Mouse (Mus musculus) midbrain, embryonic 15.5 days (tissue): ENCODE measurements around the gene Hist1h4i. TPM values are rescaled to one million over a fixed set of nuclear protein-coding genes. Genes with fewer than 3 reads are reported as not detected.
"Not testable (repeated sequence)": the region's sequence is repeated elsewhere in the genome, so short reads cannot be mapped to it uniquely, and the experiment has no call there.

Experiments used
- ATAC-seq: fragments of 200-750 bp; cut with Nextera tagmentation; replicated peaks from 2 replicates; pipeline ENCODE4 v1.8.0; 2017; ENCODE audit warnings: moderate TSS enrichment
- H3K27ac ChIP-seq: fragments of 300-500 bp; sonication (generic); 2 replicates; pipeline ENCODE4 v1.5.1; 2015; ENCODE audit warnings: mild to moderate bottlenecking, inconsistent platforms
- H3K27me3 ChIP-seq: fragments of 300-500 bp; sonication (generic); replicated peaks from 2 replicates; pipeline ENCODE4 v1.6.1; 2015; ENCODE audit warnings: inconsistent platforms
- H3K36me3 ChIP-seq: fragments of 300-500 bp; sonication (generic); replicated peaks from 2 replicates; pipeline ENCODE4 v1.6.1; 2015; ENCODE audit warnings: inconsistent platforms
- H3K4me1 ChIP-seq: fragments of 300-500 bp; sonication (generic); 2 replicates; pipeline ENCODE4 v1.6.1; 2015; ENCODE audit warnings: inconsistent platforms
- H3K4me2 ChIP-seq: fragments of 300-500 bp; sonication (generic); 2 replicates; pipeline ENCODE4 v1.6.1; 2015; ENCODE audit warnings: inconsistent platforms, mild to moderate bottlenecking, moderate library complexity
- H3K4me3 ChIP-seq: fragments of 300-500 bp; sonication (generic); 2 replicates; pipeline ENCODE4 v1.5.1; 2015; ENCODE audit warnings: mild to moderate bottlenecking, inconsistent platforms
- H3K9ac ChIP-seq: fragments of 300-500 bp; sonication (generic); 2 replicates; pipeline ENCODE4 v1.6.1; 2015; ENCODE audit warnings: mild to moderate bottlenecking, inconsistent platforms
- H3K9me3 ChIP-seq: fragments of 300-500 bp; sonication (generic); 2 replicates; pipeline ENCODE4 v1.6.1; 2016; ENCODE audit warnings: inconsistent platforms
- WGBS: fragments of 180-500 bp; shearing (Covaris S2); methylation state at CpG from one replicate; pipeline ENCODE4 v1.1.7; 2015; ENCODE audit warnings: mixed read lengths; 5-methylcytosine and 5-hydroxymethylcytosine counted together
- polyA plus RNA-seq: library from polyadenylated mRNA; unstranded; fragments of >200 nt; fragmentation: Nextera tagmentation; extraction: Ambion mirVana; gene quantifications from 2 replicates; pipeline ENCODE4 v1.2.1, GENCODE M21; 2015

Gene Hist1h4i
- polyA plus RNA-seq, 1 experiment from 2014 or later = 5.7 TPM

- no peaks in the 10 kb centered on the region for H3K9me3 ChIP-seq
- H3K4me2 ChIP-seq = peak overlapping the region; percentile 87
- peak overlapping the region; percentile 44 for H3K4me3 ChIP-seq
- ATAC-seq = peak; percentile 41
- no peaks in the 10 kb centered on the region for H3K27me3 ChIP-seq
- H3K4me1 ChIP-seq = peaks cover 33% of the 10 kb centered on the region
- H3K9ac ChIP-seq = peak overlapping the region; percentile 50
- under 1% methylated on average over 14 of the region's 14 CpGs for WGBS
- H3K36me3 ChIP-seq = no peaks in the 10 kb centered on the region
- peak overlapping the region; percentile 85 for H3K27ac ChIP-seq
Measured at GRCm38 (mm10) chr13:22043503-22044431, 2.6 kb upstream of the Hist1h4i start.

- peak; percentile 95 for ATAC-seq
- under 1% methylated on average over 51 of the region's 80 CpGs for WGBS
Measured at GRCm38 (mm10) chr13:22042568-22043502, 1.7 kb upstream of the Hist1h4i start, which contains the start of the genes Hist1h2ag and Hist1h2bj. TSS of gene Hist1h2ag (minus strand) at chr13:22042944. TSS of gene Hist1h2bj (plus strand) at chr13:22043214.

GRCm38 (mm10) chr13:22041651-22042567, 747 bp upstream of the Hist1h4i start:
- Histone ChIP-seq H3K9me3 (no peaks in the 10 kb centered on the region), H3K36me3 (no peaks in the 10 kb centered on the region), H3K27ac (peak overlapping the region; percentile 81), H3K27me3 (no peaks in the 10 kb centered on the region), H3K4me1 (peaks cover 33% of the 10 kb centered on the region), H3K9ac (peak overlapping the region; percentile 29), H3K4me2 (peak overlapping the region; percentile 87), H3K4me3 (peak overlapping the region; percentile 44)
- ATAC-seq = no peak
- 2% methylated on average over 13 of the region's 13 CpGs for WGBS

More at GRCm38 (mm10) chr13:22042568-22043502, 1.7 kb upstream of the Hist1h4i start, which contains the start of the genes Hist1h2ag and Hist1h2bj:
- Histone ChIP-seq H3K4me2 (peak within 1 kb of the TSS; percentile 87), H3K9ac (peak within 1 kb of the TSS; percentile 50), H3K4me3 (peak within 1 kb of the TSS; percentile 44), H3K27ac (peak within 1 kb of the TSS; percentile 85), H3K4me1 (peaks cover 33% of the 10 kb centered on the region)
- not testable (repeated sequence) for H3K36me3 ChIP-seq, H3K27me3 ChIP-seq, H3K9me3 ChIP-seq

- Histone ChIP-seq H3K27me3 (no peaks in the 10 kb centered on the region), H3K36me3 (no peaks in the 10 kb centered on the region), H3K4me3 (peak overlapping the region; percentile 41), H3K9me3 (no peaks in the 10 kb centered on the region), H3K27ac (peak overlapping the region; percentile 81), H3K4me1 (peaks cover 41% of the 10 kb centered on the region), H3K4me2 (peak overlapping the region; percentile 87), H3K9ac (peak overlapping the region; percentile 40)
- WGBS = under 1% methylated on average over 24 of the region's 24 CpGs
- ATAC-seq = peak; percentile 18
Measured at GRCm38 (mm10) chr13:22040464-22041141, 559 bp downstream of the Hist1h4i start.

GRCm38 (mm10) chr13:22039951-22040463, 1.2 kb downstream of the Hist1h4i start:
- no peak overlapping the region for H3K9ac ChIP-seq
- H3K27me3 ChIP-seq = no peaks in the 10 kb centered on the region
- no peaks in the 10 kb centered on the region for H3K9me3 ChIP-seq
- peaks cover 41% of the 10 kb centered on the region for H3K4me1 ChIP-seq
- peak overlapping the region; percentile 41 for H3K4me3 ChIP-seq
- WGBS = 7% methylated on average over 2 of the region's 2 CpGs
- H3K36me3 ChIP-seq = no peaks in the 10 kb centered on the region
- H3K4me2 ChIP-seq = peak overlapping the region; percentile 87
- H3K27ac ChIP-seq = no peak overlapping the region
- no peak for ATAC-seq

- Histone ChIP-seq H3K27ac (no peak overlapping the region), H3K4me2 (no peak overlapping the region), H3K4me1 (peaks cover 45% of the 10 kb centered on the region), H3K9me3 (no peaks in the 10 kb centered on the region), H3K27me3 (no peaks in the 10 kb centered on the region), H3K9ac (no peak overlapping the region), H3K36me3 (no peaks in the 10 kb centered on the region), H3K4me3 (no peak overlapping the region)
- 69% methylated on average over 5 of the region's 5 CpGs for WGBS
- ATAC-seq = no peak
Measured at GRCm38 (mm10) chr13:22039364-22039763, 1.8 kb downstream of the Hist1h4i start.

GRCm38 (mm10) chr13:22037415-22037814, 3.7 kb downstream of the Hist1h4i start:
- H3K27ac ChIP-seq = no peak overlapping the region
- H3K4me3 ChIP-seq = no peak overlapping the region
- H3K36me3 ChIP-seq = no peaks in the 10 kb centered on the region
- no peak for ATAC-seq
- H3K9me3 ChIP-seq = no peaks in the 10 kb centered on the region
- H3K9ac ChIP-seq = no peak overlapping the region
- no peak overlapping the region for H3K4me2 ChIP-seq
- WGBS = 82% methylated on average over 2 of the region's 2 CpGs
- H3K27me3 ChIP-seq = no peaks in the 10 kb centered on the region
- H3K4me1 ChIP-seq = peaks cover 37% of the 10 kb centered on the region

GRCm38 (mm10) chr13:22036986-22037385, 4.2 kb downstream of the Hist1h4i start:
- Histone ChIP-seq H3K4me3 (no peak overlapping the region), H3K9ac (no peak overlapping the region), H3K27me3 (no peaks in the 10 kb centered on the region), H3K4me2 (no peak overlapping the region), H3K4me1 (peaks cover 34% of the 10 kb centered on the region), H3K9me3 (no peaks in the 10 kb centered on the region), H3K27ac (no peak overlapping the region), H3K36me3 (no peaks in the 10 kb centered on the region)
- ATAC-seq = no peak
- 57% methylated on average over 3 of the region's 3 CpGs for WGBS

- Histone ChIP-seq H3K9me3 (no peaks in the 10 kb centered on the region), H3K4me2 (peak overlapping the region; percentile 63), H3K36me3 (no peaks in the 10 kb centered on the region), H3K4me1 (peaks cover 27% of the 10 kb centered on the region), H3K9ac (peak overlapping the region; percentile 17; the same call in 1 of the 2 replicates), H3K27ac (peak overlapping the region; percentile 60), H3K4me3 (peak overlapping the region; percentile 42), H3K27me3 (no peaks in the 10 kb centered on the region)
- WGBS = 2% methylated on average over 23 of the region's 23 CpGs
- ATAC-seq = peak; percentile 40; the same call in 1 of the 2 replicates
Measured at GRCm38 (mm10) chr13:22036149-22036956, 4.8 kb downstream of the Hist1h4i start.
